Mouse (Mus musculus): ENCODE measurements around the gene Actb. TPM values are rescaled to one million over a fixed set of nuclear protein-coding genes. Genes with fewer than 3 reads are reported as not detected.

Actb gene
- total and polyA plus RNA-seq, 3 experiments = 1,403 to 4,417 (median 3,042) TPM

DNA sequence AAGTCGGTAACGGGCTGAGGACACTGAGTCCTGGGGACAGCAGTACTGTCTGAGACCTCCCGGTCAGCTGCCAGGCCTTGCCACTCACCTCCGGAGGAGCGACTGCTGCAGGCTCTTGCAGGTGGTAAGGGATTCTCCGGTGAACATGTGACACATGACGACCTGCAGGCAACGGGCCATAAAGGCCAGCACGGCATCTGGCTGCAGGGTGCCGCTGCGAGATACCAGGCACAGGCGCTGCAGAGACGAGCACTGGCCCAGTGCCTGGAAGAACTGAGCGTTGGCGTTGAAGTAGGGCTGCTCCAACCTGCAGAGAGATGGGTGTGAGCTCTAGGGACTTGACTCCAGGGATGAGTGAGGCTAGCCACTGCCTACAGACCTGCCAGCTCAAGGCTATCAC, 28.0 kb downstream of the Actb start:
- H3K4me3 ChIP-seq (ENCODE audit: control insufficient read depth in 1 of 2, insufficient read depth in 1 of 2, low read depth in 2 of 2, low read length in 2 of 2) = no peak overlapping the region
- no peak overlapping the region for H3K27ac ChIP-seq (ENCODE audit: control insufficient read depth, low read depth, low read length)
- no peaks in the 10 kb centered on the region for H3K4me1 ChIP-seq (ENCODE audit: control insufficient read depth in 1 of 2, insufficient read depth in 2 of 2, low read length in 2 of 2)
- no peaks in the 10 kb centered on the region for H3K79me2 ChIP-seq (ENCODE audit: control insufficient read depth, insufficient read depth, low read length, poor library complexity)
- TF ChIP-seq USF1 (IDR thresholded peaks at IDR 0.05; ENCODE audit: low read depth, low read length) (no peak), SMC3 (IDR thresholded peaks at IDR 0.05; ENCODE audit: low read depth, low read length) (no peak), TCF12 (IDR thresholded peaks at IDR 0.05; ENCODE audit: low read depth, low read length) (no peak), TAL1 (IDR thresholded peaks at IDR 0.05; ENCODE audit: low read length) (no peak), MAFK (IDR thresholded peaks at IDR 0.05; ENCODE audit: borderline replicate concordance, low read depth, low read length) (no peak), JUND (IDR thresholded peaks at IDR 0.05; ENCODE audit: low read depth, low read length) (no peak)
- no peak overlapping the region for H3K9ac ChIP-seq (ENCODE audit: control insufficient read depth, low read depth, low read length, poor library complexity, severe bottlenecking)
- no peak for DNase-seq (ENCODE audit: low read depth, low spot score)
- no peaks in the 10 kb centered on the region for H3K9me3 ChIP-seq (replicated peaks; ENCODE audit: insufficient read depth, low read length)
- H3K36me3 ChIP-seq (ENCODE audit: control insufficient read depth in 1 of 2, insufficient read depth in 2 of 2, low read length in 2 of 2) = no peaks in the 10 kb centered on the region; a peak in 1 of 4 replicates
- H3K27me3 ChIP-seq (ENCODE audit: control insufficient read depth in 1 of 2, insufficient read depth in 2 of 2, low read length in 2 of 2) = no peaks in the 10 kb centered on the region

DNA sequence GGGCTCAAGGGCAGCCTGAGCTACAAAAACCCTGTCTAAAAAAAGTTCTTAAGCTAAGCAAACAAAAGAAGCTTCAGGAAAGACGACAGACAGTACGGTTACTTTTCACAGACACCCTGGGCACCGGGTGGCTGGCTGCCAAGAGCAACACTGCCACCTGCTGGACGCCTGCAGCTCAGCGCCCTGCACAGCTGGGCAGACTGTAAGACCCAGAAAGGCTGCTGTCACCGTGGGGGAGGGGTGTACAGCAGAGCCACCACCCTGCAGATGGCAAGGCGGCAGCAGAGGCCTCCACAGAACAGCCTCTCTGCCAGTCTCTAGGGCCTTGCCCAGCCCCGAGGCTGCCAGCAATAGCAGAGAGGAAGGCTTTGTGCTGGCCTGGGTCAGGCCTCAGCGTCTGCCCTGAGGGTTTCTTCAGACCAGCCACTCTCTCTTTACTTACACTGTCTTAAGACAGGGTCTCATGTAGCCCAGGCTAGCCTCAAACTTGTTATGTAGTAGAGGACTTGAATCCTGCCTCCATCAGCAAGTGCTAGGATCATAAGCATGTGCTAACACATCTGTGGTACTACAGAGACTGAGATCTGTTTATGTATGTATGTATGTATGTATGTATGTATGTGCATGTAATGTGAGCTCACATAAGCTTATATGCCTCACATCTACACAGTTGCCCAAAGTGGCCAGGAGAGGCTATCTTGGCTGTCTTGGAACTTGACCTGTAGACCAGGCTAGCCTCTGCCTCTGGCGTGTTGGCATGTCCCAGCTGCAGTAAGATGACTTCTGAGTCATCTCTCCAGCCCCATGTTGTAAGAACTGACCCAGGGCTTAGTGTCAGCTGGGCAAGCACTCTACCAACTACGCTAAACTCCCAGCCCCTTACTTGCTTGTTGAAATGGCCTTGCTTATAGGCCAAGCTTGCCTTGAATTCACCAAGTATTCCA, 28.9 kb downstream of the Actb start:
- DNase-seq (ENCODE audit: low read depth, low spot score) = peak; percentile 82
- Histone ChIP-seq H3K36me3 (ENCODE audit: control insufficient read depth in 1 of 2, insufficient read depth in 2 of 2, low read length in 2 of 2) (no peaks in the 10 kb centered on the region; a peak in 1 of 4 replicates), H3K9ac (ENCODE audit: control insufficient read depth, low read depth, low read length, poor library complexity, severe bottlenecking) (no peak overlapping the region)
- TF ChIP-seq MYC (IDR thresholded peaks at IDR 0.05; ENCODE audit: low read depth, low read length) = no peak
- TF ChIP-seq MXI1 (IDR thresholded peaks at IDR 0.05; ENCODE audit: low read depth, low read length) = no peak
- TF ChIP-seq TBP (IDR thresholded peaks at IDR 0.05; ENCODE audit: low read depth, low read length) = no peak
- no peak for TF ChIP-seq USF1 (IDR thresholded peaks at IDR 0.05; ENCODE audit: low read depth, low read length)
- TF ChIP-seq MYB (IDR thresholded peaks at IDR 0.05; ENCODE audit: low read depth, low read length) = no peak
- TF ChIP-seq E2F4 (IDR thresholded peaks at IDR 0.05; ENCODE audit: borderline replicate concordance, low read depth, low read length) = no peak
- TF ChIP-seq MEF2A (IDR thresholded peaks at IDR 0.05; ENCODE audit: extremely low read depth, insufficient replicate concordance, low read depth, low read length, poor library complexity, severe bottlenecking) = no peak
- TF ChIP-seq POLR2AphosphoS5 (IDR thresholded peaks at IDR 0.05; ENCODE audit: borderline replicate concordance, low read depth, low read length) = no peak
- peak; percentile 65; the same call in 1 of the 2 replicates for TF ChIP-seq ZC3H11A (IDR thresholded peaks at IDR 0.05; ENCODE audit: low read depth, low read length)
- TF ChIP-seq EP300 (IDR thresholded peaks at IDR 0.05; ENCODE audit: low read depth in 1 of 2, low read length in 2 of 2) = no peak
- peak; percentile 75 for TF ChIP-seq RAD21 (IDR thresholded peaks at IDR 0.05; ENCODE audit: low read depth, low read length)
- no peak for TF ChIP-seq ZKSCAN1 (IDR thresholded peaks at IDR 0.05; ENCODE audit: low read depth, low read length)
- TF ChIP-seq TAL1 (IDR thresholded peaks at IDR 0.05; ENCODE audit: low read length) = no peak
- peak; percentile 23; the same call in 1 of the 2 replicates for TF ChIP-seq SIN3A (IDR thresholded peaks at IDR 0.05; ENCODE audit: low read length)
- TF ChIP-seq CTCF (IDR thresholded peaks at IDR 0.05 in 2 of 3, conservative IDR thresholded peaks at IDR 0.05 in 1 of 3; ENCODE audit: control insufficient read depth in 1 of 3, insufficient read depth in 1 of 3, low read depth in 2 of 3, low read length in 3 of 3, poor library complexity in 1 of 3, severe bottlenecking in 1 of 3) = peak in 2 of 3 experiments; percentile 84 to 99
- TF ChIP-seq ZNF384 (IDR thresholded peaks at IDR 0.05; ENCODE audit: low read depth, low read length) = 0 out of 2 replicates have a peak, but pooled peaks have one; percentile 17
- peak; percentile 46; the same call in 1 of the 2 replicates for TF ChIP-seq MAZ (IDR thresholded peaks at IDR 0.05; ENCODE audit: low read depth, low read length)
- no peak for TF ChIP-seq CHD1 (IDR thresholded peaks at IDR 0.05; ENCODE audit: low read depth, low read length)
- TF ChIP-seq UBTF (IDR thresholded peaks at IDR 0.05; ENCODE audit: borderline replicate concordance, insufficient read depth, low read depth, low read length) = no peak
- TF ChIP-seq MAX (IDR thresholded peaks at IDR 0.05; ENCODE audit: low read length) = no peak
- TF ChIP-seq RCOR1 (IDR thresholded peaks at IDR 0.05; ENCODE audit: low read depth, low read length) = no peak
- no peak for TF ChIP-seq GABPA (IDR thresholded peaks at IDR 0.05; ENCODE audit: low read depth, low read length)
- TF ChIP-seq USF2 (IDR thresholded peaks at IDR 0.05; ENCODE audit: borderline replicate concordance in 1 of 2, insufficient read depth in 1 of 2, low read depth in 1 of 2, low read length in 2 of 2) = no peak
- TF ChIP-seq BHLHE40 (IDR thresholded peaks at IDR 0.05; ENCODE audit: borderline replicate concordance, low read depth, low read length) = 0 out of 2 replicates have a peak, but pooled peaks have one; percentile 35
- no peak for TF ChIP-seq GATA1 (IDR thresholded peaks at IDR 0.05; ENCODE audit: low read depth, low read length)

More for the DNA sequence above, 28.9 kb downstream of the Actb start:
- Histone ChIP-seq H3K9me3 (replicated peaks; ENCODE audit: insufficient read depth, low read length) (no peaks in the 10 kb centered on the region), H3K27ac (ENCODE audit: control insufficient read depth, low read depth, low read length) (no peak overlapping the region), H3K4me3 (ENCODE audit: control insufficient read depth in 1 of 2, insufficient read depth in 1 of 2, low read depth in 2 of 2, low read length in 2 of 2) (no peak overlapping the region), H3K27me3 (ENCODE audit: control insufficient read depth in 1 of 2, insufficient read depth in 2 of 2, low read length in 2 of 2) (no peaks in the 10 kb centered on the region), H3K4me1 (ENCODE audit: control insufficient read depth in 1 of 2, insufficient read depth in 2 of 2, low read length in 2 of 2) (no peaks in the 10 kb centered on the region), H3K79me2 (ENCODE audit: control insufficient read depth, insufficient read depth, low read length, poor library complexity) (no peaks in the 10 kb centered on the region)

Measured in MEL (cell line).